17 mouse cellular contexts compared by ENCODE assay signal in the genomic region with DNA sequence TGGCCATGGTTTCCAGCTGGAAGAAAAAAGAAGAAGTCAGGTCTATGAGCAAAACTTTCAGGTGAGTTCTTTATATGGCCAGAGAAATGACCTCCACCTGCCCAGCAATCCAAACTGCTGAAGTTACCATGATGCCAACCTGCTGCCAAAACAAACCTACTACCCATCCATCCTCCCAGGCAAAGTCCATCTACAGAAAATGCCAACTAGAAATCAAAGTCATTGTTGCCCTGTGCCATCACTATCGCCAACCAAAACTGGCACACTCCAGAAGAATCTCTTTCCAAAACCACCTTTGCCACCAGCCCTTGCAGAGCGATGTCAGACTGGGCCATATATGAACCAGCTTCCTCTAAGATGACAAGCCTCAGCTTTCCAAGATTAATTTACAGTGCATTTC. TPM values are rescaled to one million over a fixed set of nuclear protein-coding genes. Genes with fewer than 3 reads are reported as not detected.
"Had no signal": no experiment of that assay in that cellular context is flagged by ENCODE, and none has a peak within 500 bp of the region (broad histone marks: within the 10 kb centered on the region; RNA-seq: fewer than 3 reads in every experiment).

No protein-coding gene starts in this region.

- H3K36me3 ChIP-seq: neural tube, embryonic 15.5 days; stomach, embryonic 15.5 days had no signal

- DNase-seq: retina, postnatal 1 day; right cerebral cortex, adult 18-20 months; right cerebral cortex, postnatal 14 days; right cerebral cortex, postnatal 25 days; right cerebral cortex, postnatal 4 days; spleen, adult 18-20 months; thymus, adult 18-20 months; thymus, adult 2 months; thymus, postnatal 14 days; thymus, postnatal 25 days; thymus, postnatal 36 days; thymus, postnatal 4 days had no signal

- H3K27ac ChIP-seq: neural tube, embryonic 13.5 days; neural tube, embryonic 15.5 days; stomach, embryonic 15.5 days; stomach, postnatal 0 days had no signal

- H3K4me2 ChIP-seq: neural tube, embryonic 13.5 days; neural tube, embryonic 15.5 days; stomach, embryonic 15.5 days had no signal

- H3K9ac ChIP-seq: neural tube, embryonic 13.5 days; neural tube, embryonic 15.5 days; stomach, embryonic 15.5 days had no signal

- H3K27me3 ChIP-seq: neural tube, embryonic 13.5 days; neural tube, embryonic 15.5 days; stomach, embryonic 15.5 days had no signal

- H3K9me3 ChIP-seq: neural tube, embryonic 13.5 days; neural tube, embryonic 15.5 days; stomach, embryonic 15.5 days had no signal

- H3K4me3 ChIP-seq: neural tube, embryonic 13.5 days; neural tube, embryonic 15.5 days; stomach, embryonic 15.5 days had no signal

RNA-seq across cellular contexts. Expression of gene Myo1b, which starts 32.7 kb away (rescaled TPM):
- total RNA-seq: neutrophil, adult 5-6 weeks had no signal
